Mouse (Mus musculus): Measurements from ENCODE around the gene H3f3a. TPM values are rescaled to one million over a fixed set of nuclear protein-coding genes. Genes with fewer than 3 reads are reported as not detected.

H3f3a gene
- polyA plus RNA-seq, 1 experiment, result 597 TPM

DNA sequence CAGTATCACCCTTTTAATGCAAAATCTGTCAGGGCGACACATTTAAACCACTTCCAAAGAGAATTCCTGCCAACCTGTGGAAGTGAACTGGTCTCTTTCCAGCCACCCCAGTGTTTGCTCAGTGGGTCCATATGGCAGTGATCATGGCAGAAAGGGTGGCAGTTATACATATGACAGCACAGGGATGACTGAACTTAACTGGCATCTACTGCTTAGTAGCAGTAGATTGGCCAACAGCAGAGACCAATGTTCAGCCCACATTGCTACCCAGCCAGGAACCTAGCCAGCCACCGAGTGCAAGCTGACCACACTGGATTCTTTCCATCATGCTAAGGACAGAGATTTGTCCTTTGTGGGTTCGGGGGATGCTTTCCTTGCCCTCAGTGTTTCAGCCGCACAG is 20.9 kb downstream of the H3f3a start:
- no peak overlapping the region for H3ac ChIP-seq (ENCODE audit: control insufficient read depth, insufficient read length)
- TF ChIP-seq TCF3 (IDR thresholded peaks at IDR 0.05; ENCODE audit: insufficient read length, low read depth) (no peak), USF1 (IDR thresholded peaks at IDR 0.05; ENCODE audit: low read depth) (no peak), MAX (IDR thresholded peaks at IDR 0.05; ENCODE audit: low read depth) (no peak), MYOG (IDR thresholded peaks at IDR 0.05; ENCODE audit: control insufficient read depth in 1 of 3, insufficient read depth in 1 of 3, insufficient read length in 2 of 3, low read depth in 2 of 3) (no peak), REST (IDR thresholded peaks at IDR 0.05; ENCODE audit: insufficient read depth, insufficient read length) (no peak), POLR2A (IDR thresholded peaks at IDR 0.05; ENCODE audit: insufficient read length, low read depth) (no peak)
- H3K27me3 ChIP-seq (ENCODE audit: control insufficient read depth, insufficient read depth, insufficient read length), result peaks cover 3% of the 10 kb centered on the region
- no peak overlapping the region for H3K4me2 ChIP-seq (ENCODE audit: low read depth)
- H3K79me2 ChIP-seq (ENCODE audit: control insufficient read depth, insufficient read depth), result no peaks in the 10 kb centered on the region
- no peaks in the 10 kb centered on the region for H3K36me3 ChIP-seq (ENCODE audit: control insufficient read depth, insufficient read depth)
- H3K4me3 ChIP-seq, result no peak overlapping the region

DNA sequence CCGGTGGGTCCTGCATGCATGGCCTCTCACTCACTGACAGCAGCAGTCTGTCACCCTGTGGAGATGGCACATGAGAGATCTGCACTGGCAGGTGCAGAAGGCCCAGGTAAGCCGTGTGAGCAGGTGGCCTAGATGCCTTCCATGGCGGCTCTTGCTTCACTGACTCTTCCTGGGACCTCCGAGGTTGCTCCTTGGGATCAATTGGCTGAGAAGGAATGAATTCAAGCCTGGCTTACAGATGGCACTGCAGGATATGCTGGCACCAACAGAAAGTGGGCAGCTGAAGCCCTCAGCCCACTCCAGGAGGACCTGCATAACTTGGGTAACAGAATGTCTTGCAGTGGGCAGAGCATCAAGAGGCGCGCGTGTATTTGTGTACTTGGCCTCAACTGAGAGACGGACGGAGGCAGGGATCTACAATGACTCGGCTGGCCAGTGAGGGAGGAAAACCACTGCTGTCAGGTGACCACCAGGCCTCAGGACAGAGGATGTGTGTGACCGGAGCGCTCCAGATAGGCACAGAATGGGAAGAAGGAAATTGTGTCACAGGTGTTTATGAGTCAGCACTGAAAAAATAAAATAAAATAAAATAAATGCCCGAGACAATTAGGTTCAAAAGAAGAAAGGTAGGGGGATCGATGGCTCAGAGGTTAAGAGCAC is 21.8 kb downstream of the H3f3a start:
- H3K4me3 ChIP-seq, result no peak overlapping the region
- H3K36me3 ChIP-seq (ENCODE audit: control insufficient read depth, insufficient read depth), result no peaks in the 10 kb centered on the region
- no peaks in the 10 kb centered on the region for H3K79me2 ChIP-seq (ENCODE audit: control insufficient read depth, insufficient read depth)
- no peak overlapping the region for H3K4me2 ChIP-seq (ENCODE audit: low read depth)
- H3K27me3 ChIP-seq (ENCODE audit: control insufficient read depth, insufficient read depth, insufficient read length), result peaks cover 3% of the 10 kb centered on the region
- no peak overlapping the region for H3ac ChIP-seq (ENCODE audit: control insufficient read depth, insufficient read length)
- no peak for TF ChIP-seq USF1 (IDR thresholded peaks at IDR 0.05; ENCODE audit: low read depth)
- no peak for TF ChIP-seq CEBPB (IDR thresholded peaks at IDR 0.05; ENCODE audit: insufficient read depth, poor library complexity, severe bottlenecking)
- no peak for TF ChIP-seq TCF3 (IDR thresholded peaks at IDR 0.05; ENCODE audit: insufficient read length, low read depth)
- no peak for TF ChIP-seq SRF (IDR thresholded peaks at IDR 0.05; ENCODE audit: control insufficient read depth, insufficient read length, low read depth)
- no peak for TF ChIP-seq MYOD1 (IDR thresholded peaks at IDR 0.05; ENCODE audit: control insufficient read depth in 1 of 3, insufficient read length in 2 of 3, low read depth in 2 of 3)
- TF ChIP-seq REST (IDR thresholded peaks at IDR 0.05; ENCODE audit: insufficient read depth, insufficient read length), result no peak
- no peak for TF ChIP-seq POLR2A (IDR thresholded peaks at IDR 0.05; ENCODE audit: insufficient read length, low read depth)
- TF ChIP-seq MAX (IDR thresholded peaks at IDR 0.05; ENCODE audit: low read depth), result no peak
- TF ChIP-seq POLR2AphosphoS2 (IDR thresholded peaks at IDR 0.05; ENCODE audit: insufficient read length, low read depth), result no peak
- TF ChIP-seq TCF12 (IDR thresholded peaks at IDR 0.05; ENCODE audit: insufficient read depth, poor library complexity, severe bottlenecking), result no peak
- no peak for TF ChIP-seq MYOG (IDR thresholded peaks at IDR 0.05; ENCODE audit: control insufficient read depth in 1 of 3, insufficient read depth in 1 of 3, insufficient read length in 2 of 3, low read depth in 2 of 3)
- no peak for TF ChIP-seq E2F4 (IDR thresholded peaks at IDR 0.05; ENCODE audit: insufficient read depth)

DNA sequence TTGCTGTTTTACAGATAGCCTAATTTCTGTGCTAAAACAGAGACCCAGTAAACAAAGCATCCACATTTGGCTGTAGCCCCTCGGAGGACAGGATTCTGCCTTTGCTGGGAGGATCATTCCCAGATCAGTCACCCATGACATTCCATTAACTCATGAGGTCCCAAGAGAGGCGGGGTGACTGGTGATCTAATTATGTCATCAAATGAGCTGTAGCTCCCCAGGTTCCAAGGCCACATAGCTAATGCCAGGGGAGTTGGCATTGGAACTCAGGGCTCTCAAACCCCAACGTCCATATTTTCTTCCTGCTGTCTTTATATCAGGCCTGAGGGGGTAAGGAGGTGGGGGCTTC is 30.2 kb downstream of the H3f3a start:
- Histone ChIP-seq H3K4me2 (ENCODE audit: low read depth) (no peak overlapping the region), H3K27me3 (ENCODE audit: control insufficient read depth, insufficient read depth, insufficient read length) (no peaks in the 10 kb centered on the region), H3ac (ENCODE audit: control insufficient read depth, insufficient read length) (no peak overlapping the region), H3K79me2 (ENCODE audit: control insufficient read depth, insufficient read depth) (no peaks in the 10 kb centered on the region), H3K4me3 (no peak overlapping the region), H3K36me3 (ENCODE audit: control insufficient read depth, insufficient read depth) (no peaks in the 10 kb centered on the region)
- TF ChIP-seq SRF (IDR thresholded peaks at IDR 0.05; ENCODE audit: control insufficient read depth, insufficient read length, low read depth) (no peak), TCF12 (IDR thresholded peaks at IDR 0.05; ENCODE audit: insufficient read depth, poor library complexity, severe bottlenecking) (no peak), MYOD1 (IDR thresholded peaks at IDR 0.05; ENCODE audit: control insufficient read depth in 1 of 3, insufficient read length in 2 of 3, low read depth in 2 of 3) (no peak), REST (IDR thresholded peaks at IDR 0.05; ENCODE audit: insufficient read depth, insufficient read length) (no peak), E2F4 (IDR thresholded peaks at IDR 0.05; ENCODE audit: insufficient read depth) (no peak), MAX (IDR thresholded peaks at IDR 0.05; ENCODE audit: low read depth) (no peak), POLR2AphosphoS2 (IDR thresholded peaks at IDR 0.05; ENCODE audit: insufficient read length, low read depth) (no peak), POLR2A (IDR thresholded peaks at IDR 0.05; ENCODE audit: insufficient read length, low read depth) (no peak)

DNA sequence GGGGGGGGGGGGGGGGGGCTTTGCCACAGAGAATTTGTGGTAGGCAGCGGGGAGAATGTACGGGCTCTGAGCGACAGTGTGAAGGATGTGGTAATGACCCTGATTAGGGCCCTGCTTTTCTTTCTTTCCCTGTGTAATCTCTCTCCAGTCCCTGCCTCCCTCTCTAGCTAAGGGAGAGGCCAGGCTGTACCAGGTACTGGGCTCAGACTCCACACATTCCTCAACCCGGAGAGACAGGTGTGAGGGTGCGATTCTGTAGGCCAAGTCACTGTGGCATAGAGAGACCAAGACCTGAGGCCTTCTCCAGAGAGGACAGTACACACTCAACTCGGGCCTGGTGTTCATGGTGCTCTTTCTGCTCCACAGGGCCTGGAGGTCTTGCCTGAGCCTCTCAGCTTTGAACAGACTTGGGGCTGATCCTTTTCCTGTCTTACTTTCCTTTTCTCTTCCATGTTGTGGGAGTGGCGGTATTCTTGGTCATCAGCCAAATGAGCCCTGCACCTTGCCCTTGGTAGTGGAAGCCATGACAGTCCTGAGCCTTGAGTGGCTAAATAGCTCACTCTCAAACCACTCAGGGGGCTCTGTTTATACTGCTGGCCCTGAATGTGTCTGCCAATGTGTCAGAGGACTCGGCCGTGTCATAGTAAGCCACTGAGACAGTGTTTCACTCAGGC is 30.7 kb downstream of the H3f3a start:
- Histone ChIP-seq H3K27me3 (ENCODE audit: control insufficient read depth, insufficient read depth, insufficient read length) (no peaks in the 10 kb centered on the region), H3K36me3 (ENCODE audit: control insufficient read depth, insufficient read depth) (no peaks in the 10 kb centered on the region), H3K4me2 (ENCODE audit: low read depth) (no peak overlapping the region), H3ac (ENCODE audit: control insufficient read depth, insufficient read length) (no peak overlapping the region), H3K79me2 (ENCODE audit: control insufficient read depth, insufficient read depth) (no peaks in the 10 kb centered on the region), H3K4me3 (no peak overlapping the region)
- no peak for TF ChIP-seq TCF3 (IDR thresholded peaks at IDR 0.05; ENCODE audit: insufficient read length, low read depth)
- no peak for TF ChIP-seq POLR2AphosphoS2 (IDR thresholded peaks at IDR 0.05; ENCODE audit: insufficient read length, low read depth)
- no peak for TF ChIP-seq TCF12 (IDR thresholded peaks at IDR 0.05; ENCODE audit: insufficient read depth, poor library complexity, severe bottlenecking)

DNA sequence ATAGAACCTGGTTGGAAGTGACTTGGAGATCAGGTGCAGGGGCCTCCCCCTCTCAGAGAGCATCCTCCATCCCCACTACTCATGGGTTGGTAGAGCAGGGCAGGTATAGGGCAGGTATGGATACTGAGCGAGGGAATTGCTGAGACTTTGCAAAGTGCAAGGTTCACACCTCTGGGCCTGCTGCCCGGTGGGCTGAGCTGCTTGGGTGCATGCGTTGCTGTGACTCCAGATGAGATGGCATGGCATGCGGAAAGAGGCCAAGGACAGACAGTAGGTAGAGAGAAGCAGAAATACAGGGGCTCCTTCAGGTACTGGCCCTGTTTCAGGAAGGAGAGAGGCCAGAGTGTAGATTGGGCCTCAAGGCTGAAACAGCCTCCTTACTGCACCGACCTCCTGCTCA is 32.5 kb downstream of the H3f3a start:
- no peak overlapping the region for H3ac ChIP-seq (ENCODE audit: control insufficient read depth, insufficient read length)
- no peaks in the 10 kb centered on the region for H3K79me2 ChIP-seq (ENCODE audit: control insufficient read depth, insufficient read depth)
- TF ChIP-seq POLR2A (IDR thresholded peaks at IDR 0.05; ENCODE audit: insufficient read length, low read depth) (no peak), TCF3 (IDR thresholded peaks at IDR 0.05; ENCODE audit: insufficient read length, low read depth) (no peak), MYOD1 (IDR thresholded peaks at IDR 0.05; ENCODE audit: control insufficient read depth in 1 of 3, insufficient read length in 2 of 3, low read depth in 2 of 3) (no peak), POLR2AphosphoS2 (IDR thresholded peaks at IDR 0.05; ENCODE audit: insufficient read length, low read depth) (no peak), SRF (IDR thresholded peaks at IDR 0.05; ENCODE audit: control insufficient read depth, insufficient read length, low read depth) (no peak), MAX (IDR thresholded peaks at IDR 0.05; ENCODE audit: low read depth) (no peak), TCF12 (IDR thresholded peaks at IDR 0.05; ENCODE audit: insufficient read depth, poor library complexity, severe bottlenecking) (no peak), E2F4 (IDR thresholded peaks at IDR 0.05; ENCODE audit: insufficient read depth) (no peak), REST (IDR thresholded peaks at IDR 0.05; ENCODE audit: insufficient read depth, insufficient read length) (no peak), MYOG (IDR thresholded peaks at IDR 0.05; ENCODE audit: control insufficient read depth in 1 of 3, insufficient read depth in 1 of 3, insufficient read length in 2 of 3, low read depth in 2 of 3) (no peak), CEBPB (IDR thresholded peaks at IDR 0.05; ENCODE audit: insufficient read depth, poor library complexity, severe bottlenecking) (no peak), USF1 (IDR thresholded peaks at IDR 0.05; ENCODE audit: low read depth) (no peak)
- H3K4me3 ChIP-seq, result no peak overlapping the region
- H3K4me2 ChIP-seq (ENCODE audit: low read depth), result no peak overlapping the region
- no peaks in the 10 kb centered on the region for H3K36me3 ChIP-seq (ENCODE audit: control insufficient read depth, insufficient read depth)
- no peaks in the 10 kb centered on the region for H3K27me3 ChIP-seq (ENCODE audit: control insufficient read depth, insufficient read depth, insufficient read length)

All from myocyte (in vitro differentiated cells).